Mouse (Mus musculus) small intestine, adult 2 months (tissue): ENCODE data around the gene Mns1.

Source experiments
- CTCF ChIP-seq: fragments of 200-500 bp; IDR thresholded peaks from 2 replicates; pipeline ENCODE4 v1.5.1; 2012; ENCODE audit warnings: low read depth, mild to moderate bottlenecking, control low read depth, inconsistent platforms, low read length, moderate library complexity, mixed read lengths; ENCODE audit not compliant: insufficient replicate concordance, insufficient read length; ENCODE audit errors: extremely low read depth
- POLR2A ChIP-seq: fragments of 200-500 bp; IDR thresholded peaks from 2 replicates; pipeline ENCODE4 v1.6.1; 2012; ENCODE audit warnings: low read depth, mild to moderate bottlenecking, control low read depth, inconsistent platforms, low read length, moderate library complexity

DNA sequence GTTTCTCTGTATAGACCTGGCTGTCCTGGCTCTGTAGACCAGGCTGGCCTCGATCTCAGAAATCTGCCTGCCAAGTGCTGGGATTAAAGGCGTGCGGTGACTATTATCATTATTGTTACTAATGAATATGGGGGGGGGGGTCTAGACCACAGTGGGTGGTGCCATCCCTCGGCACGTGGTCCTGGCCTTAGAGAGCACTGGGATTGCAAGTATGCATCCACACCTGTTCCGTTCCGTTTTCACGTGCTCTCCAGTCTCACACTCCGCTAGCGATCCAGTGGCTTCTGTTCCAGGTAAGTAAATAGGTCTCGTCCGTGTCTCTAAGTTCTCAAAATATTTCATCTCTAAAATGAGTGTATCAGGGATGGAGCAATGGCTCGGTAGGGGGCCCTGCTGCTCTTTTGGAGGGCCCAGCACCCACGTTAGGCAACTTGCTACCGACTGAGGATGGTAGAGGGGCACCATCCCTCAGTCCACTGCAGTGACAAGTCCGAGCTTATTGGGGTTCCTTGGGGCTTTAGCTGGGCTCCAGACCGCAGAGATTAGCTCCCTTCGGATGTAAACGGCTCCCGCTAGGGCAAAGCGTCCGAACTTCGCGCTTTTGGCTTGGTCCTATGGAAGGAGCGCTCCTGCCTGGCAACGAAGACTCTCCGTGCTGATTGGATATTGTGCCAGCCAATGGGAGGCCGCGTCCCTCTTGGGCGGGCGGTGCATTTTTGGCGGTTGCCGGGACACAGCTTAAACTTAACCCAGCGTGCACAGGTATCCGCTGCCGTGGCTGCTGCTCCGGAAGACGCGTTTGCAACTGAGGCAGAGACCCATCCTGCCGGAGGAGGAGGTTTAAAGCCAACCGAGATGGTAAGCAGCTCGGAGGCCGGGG lies at the start of gene Mns1:
- TF ChIP-seq CTCF = peak; percentile 26; the same call in 1 of the 2 replicates
- TF ChIP-seq POLR2A = 0 out of 2 replicates have a peak, but pooled peaks have one; percentile 42
